Mouse (Mus musculus) lung, postnatal 0 days (tissue): Measurements from ENCODE around the gene Nol3. TPM values are rescaled to one million over a fixed set of nuclear protein-coding genes. Genes with fewer than 3 reads are reported as not detected.

Experiments
- ATAC-seq: fragments of 200-750 bp; cut with Nextera tagmentation; 2 replicates; pipeline ENCODE4 v1.8.0; 2017; ENCODE audit warnings: moderate library complexity
- DNase-seq: peaks from one replicate; pipeline ENCODE4 v3.0.0-alpha.2; 2016; ENCODE audit warnings: low spot score
- H3K27ac ChIP-seq: fragments of 300-500 bp; sonication (generic); 2 replicates; pipeline ENCODE4 v1.5.1; 2014; ENCODE audit warnings: antibody characterized with exemption, mild to moderate bottlenecking, low read length, mixed read lengths
- H3K27me3 ChIP-seq: fragments of 300-500 bp; sonication (generic); replicated peaks from 2 replicates; pipeline ENCODE4 v1.6.1; 2014; ENCODE audit warnings: low read length, mixed read lengths; ENCODE audit not compliant: insufficient read depth
- H3K36me3 ChIP-seq: fragments of 300-500 bp; sonication (generic); 2 replicates; pipeline ENCODE4 v1.6.1; 2014; ENCODE audit warnings: low read length, mixed read lengths; ENCODE audit not compliant: insufficient read depth
- H3K4me1 ChIP-seq: fragments of 300-500 bp; sonication (generic); 2 replicates; pipeline ENCODE4 v1.6.1; 2014; ENCODE audit warnings: antibody characterized with exemption, low read depth, low read length, mixed read lengths; ENCODE audit not compliant: insufficient read depth
- H3K4me2 ChIP-seq: fragments of 300-500 bp; sonication (generic); replicated peaks from 2 replicates; pipeline ENCODE4 v1.6.1; 2014; ENCODE audit warnings: low read depth, mild to moderate bottlenecking, low read length, moderate library complexity, mixed read lengths
- H3K4me3 ChIP-seq: fragments of 300-500 bp; sonication (generic); 2 replicates; pipeline ENCODE4 v1.5.1; 2014; ENCODE audit warnings: low read depth, low read length
- H3K9ac ChIP-seq: fragments of 300-500 bp; sonication (generic); replicated peaks from 2 replicates; pipeline ENCODE4 v1.6.1; 2014; ENCODE audit warnings: low read depth, mild to moderate bottlenecking
- H3K9me3 ChIP-seq: fragments of 300-500 bp; sonication (generic); 2 replicates; pipeline ENCODE4 v1.6.1; 2016; ENCODE audit warnings: low read length, mixed read lengths
- CTCF ChIP-seq: IDR thresholded peaks from 2 replicates; pipeline ENCODE4 v1.5.1; 2016; ENCODE audit warnings: antibody characterized with exemption, mild to moderate bottlenecking
- EP300 ChIP-seq: IDR thresholded peaks from 2 replicates; pipeline ENCODE4 v1.6.1; 2016; ENCODE audit warnings: antibody characterized with exemption, mild to moderate bottlenecking, control low read depth
- WGBS: fragments of 180-500 bp; shearing (Covaris S2); extraction: QIAGEN DNeasy Blood & Tissue Kit; methylation state at CpG from one replicate; pipeline ENCODE4 v1.1.7; 2014; 5-methylcytosine and 5-hydroxymethylcytosine counted together
- polyA plus RNA-seq: library from polyadenylated mRNA; unstranded; fragments of >200 nt; fragmentation: Nextera tagmentation; extraction: Ambion mirVana; gene quantifications from 2 replicates; pipeline ENCODE4 v1.2.1, GENCODE M21; 2015

Gene Nol3
- polyA plus RNA-seq, 1 experiment from 2014 or later = 1.3 TPM

GRCm38 (mm10) chr8:105309142-105309847 lies 33.4 kb downstream of the Nol3 start:
- WGBS = 86% methylated on average over 15 of the region's 15 CpGs
- Histone ChIP-seq H3K9me3 (no peaks in the 10 kb centered on the region), H3K36me3 (peaks cover 30% of the 10 kb centered on the region), H3K4me3 (no peak overlapping the region), H3K4me2 (no peak overlapping the region), H3K27ac (no peak overlapping the region), H3K4me1 (peaks cover 7% of the 10 kb centered on the region; the same call in 1 of the 2 replicates), H3K27me3 (no peaks in the 10 kb centered on the region), H3K9ac (no peak overlapping the region)
- no peak for DNase-seq
- no peak for ATAC-seq
- TF ChIP-seq CTCF (no peak), EP300 (no peak)

DNA sequence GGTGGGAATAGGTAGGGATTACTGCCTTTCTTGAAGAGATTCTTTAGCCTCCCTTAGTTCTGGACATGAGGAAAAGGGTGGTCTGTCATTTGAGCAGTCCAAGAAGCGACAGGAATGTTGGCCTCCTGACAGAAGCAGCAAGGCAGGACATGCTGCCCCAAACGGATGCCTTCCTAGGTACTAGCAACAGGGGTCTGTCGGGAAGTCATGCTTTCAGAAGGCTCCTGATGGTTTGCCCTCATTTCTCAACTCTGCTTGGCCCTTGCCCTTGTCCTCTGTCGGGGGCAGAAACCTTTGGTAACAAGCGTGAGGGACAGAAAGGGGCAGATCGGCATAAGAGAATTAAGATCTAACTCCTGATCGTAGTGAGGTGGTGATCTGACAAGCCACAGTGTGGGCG lies 34.2 kb downstream of the Nol3 start:
- TF ChIP-seq CTCF (no peak), EP300 (no peak)
- Histone ChIP-seq H3K36me3 (peaks cover 30% of the 10 kb centered on the region), H3K27ac (no peak overlapping the region), H3K9ac (no peak overlapping the region), H3K9me3 (no peaks in the 10 kb centered on the region), H3K4me3 (no peak overlapping the region), H3K27me3 (no peaks in the 10 kb centered on the region), H3K4me1 (no peaks in the 10 kb centered on the region; the same call in 1 of the 2 replicates), H3K4me2 (no peak overlapping the region)
- 86% methylated on average over 8 of the region's 8 CpGs for WGBS
- ATAC-seq (no peak), DNase-seq (no peak)

DNA sequence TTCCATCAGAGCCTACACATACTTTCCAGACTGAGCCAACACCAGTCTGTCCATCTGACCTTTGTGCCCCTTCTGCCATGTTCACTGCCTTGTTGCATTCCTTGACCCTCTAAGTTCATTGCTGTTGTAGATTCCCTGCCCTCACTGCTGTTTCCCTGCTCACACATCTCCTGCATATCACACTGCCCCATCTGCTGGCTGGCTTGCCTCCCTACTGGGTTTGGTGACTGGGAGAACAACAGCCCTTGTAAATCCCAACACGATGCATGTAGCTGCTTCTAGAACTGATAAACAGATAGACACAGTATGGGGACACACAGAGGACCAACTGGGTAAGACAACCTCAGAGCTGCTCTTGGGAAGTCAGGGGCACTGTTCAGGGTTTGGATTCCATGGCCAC lies 35.8 kb downstream of the Nol3 start:
- no peak for TF ChIP-seq EP300
- no peak; the same call in 1 of the 2 replicates for TF ChIP-seq CTCF
- no peaks in the 10 kb centered on the region for H3K9me3 ChIP-seq
- 80% methylated on average over 1 of the region's 1 CpGs for WGBS
- DNase-seq = no peak
- no peak overlapping the region for H3K27ac ChIP-seq
- no peak overlapping the region for H3K9ac ChIP-seq
- H3K4me2 ChIP-seq = no peak overlapping the region
- H3K4me1 ChIP-seq = no peaks in the 10 kb centered on the region
- ATAC-seq = no peak
- peaks cover 30% of the 10 kb centered on the region for H3K36me3 ChIP-seq
- H3K4me3 ChIP-seq = no peak overlapping the region
- H3K27me3 ChIP-seq = no peaks in the 10 kb centered on the region

DNA sequence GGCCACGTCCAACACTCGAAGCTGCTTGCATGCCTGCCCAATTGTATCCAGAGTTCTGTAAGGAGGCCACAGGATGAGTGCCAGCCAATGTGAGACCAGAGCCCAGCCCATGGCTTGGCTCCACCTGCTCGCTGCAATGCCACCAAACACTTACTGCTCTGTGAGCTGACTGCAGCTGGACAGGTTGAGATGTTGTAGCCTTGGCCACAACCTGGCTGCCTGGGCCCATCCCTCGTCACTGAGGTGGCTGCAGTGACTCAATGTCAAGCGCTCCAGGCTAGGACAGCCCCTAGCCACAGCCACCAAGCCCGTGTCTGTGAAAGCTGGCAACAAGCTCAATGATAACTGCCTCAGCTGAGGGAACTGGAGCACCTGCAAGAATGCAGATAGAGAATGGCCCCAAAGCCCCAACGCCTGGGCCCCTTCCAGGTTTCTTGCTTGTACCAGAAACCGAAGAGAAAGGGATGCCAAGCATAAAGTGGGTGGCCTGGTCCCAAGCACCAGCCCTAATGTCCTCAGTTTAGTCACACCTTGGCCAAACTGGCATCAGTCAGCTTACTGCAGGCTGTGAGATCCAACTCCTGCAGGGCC lies 37.0 kb downstream of the Nol3 start:
- no peaks in the 10 kb centered on the region for H3K4me1 ChIP-seq
- no peak overlapping the region for H3K27ac ChIP-seq
- H3K36me3 ChIP-seq = peaks cover 24% of the 10 kb centered on the region
- 85% methylated on average over 8 of the region's 8 CpGs for WGBS
- H3K4me2 ChIP-seq = no peak overlapping the region
- DNase-seq (no peak), ATAC-seq (no peak)
- no peaks in the 10 kb centered on the region for H3K9me3 ChIP-seq
- H3K4me3 ChIP-seq = no peak overlapping the region
- H3K9ac ChIP-seq = no peak overlapping the region
- H3K27me3 ChIP-seq = no peaks in the 10 kb centered on the region
- TF ChIP-seq CTCF (no peak), EP300 (no peak)

GRCm38 (mm10) chr8:105313622-105314402 lies 37.9 kb downstream of the Nol3 start:
- H3K9ac ChIP-seq = no peak overlapping the region
- no peaks in the 10 kb centered on the region for H3K9me3 ChIP-seq
- WGBS = 82% methylated on average over 9 of the region's 9 CpGs
- ATAC-seq = no peak
- no peak overlapping the region for H3K4me2 ChIP-seq
- no peak overlapping the region for H3K27ac ChIP-seq
- no peaks in the 10 kb centered on the region for H3K27me3 ChIP-seq
- H3K36me3 ChIP-seq = peaks cover 15% of the 10 kb centered on the region
- TF ChIP-seq EP300 = no peak
- TF ChIP-seq CTCF = no peak
- no peaks in the 10 kb centered on the region; the same call in 1 of the 2 replicates for H3K4me1 ChIP-seq
- no peak for DNase-seq
- no peak overlapping the region for H3K4me3 ChIP-seq

DNA sequence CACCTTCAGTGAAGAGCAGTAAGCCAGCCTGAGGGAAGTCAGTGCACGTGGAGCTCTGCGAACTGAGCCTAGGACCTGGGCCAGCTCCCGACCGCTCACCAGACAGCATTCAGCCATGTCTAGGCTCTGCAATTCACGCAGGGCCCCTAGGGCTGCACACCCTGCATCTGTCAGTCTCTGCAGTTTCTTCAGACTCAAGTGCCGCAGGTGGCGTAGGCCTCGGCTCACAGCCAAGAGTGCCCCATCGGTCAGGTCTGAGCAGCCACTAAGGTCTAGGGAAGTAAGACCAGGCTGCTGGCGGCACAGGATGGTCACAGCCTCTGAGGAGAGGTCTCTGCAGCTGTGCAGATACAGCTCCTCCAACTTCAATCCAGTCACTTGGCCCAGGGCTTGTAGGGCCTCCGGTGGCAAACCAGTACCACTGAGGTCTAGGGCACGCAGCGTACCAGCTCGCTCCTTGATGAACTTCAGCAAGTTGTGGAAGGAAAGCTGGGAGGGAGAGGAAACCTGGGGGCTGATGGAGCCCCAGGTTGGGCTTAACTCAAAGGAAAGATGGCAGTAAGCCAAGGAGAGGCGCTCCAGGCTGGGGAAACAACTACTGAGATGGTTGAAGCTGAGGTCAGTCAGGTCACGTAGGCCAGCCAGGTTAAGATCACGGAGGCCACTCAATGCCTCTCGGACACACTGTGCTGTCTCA lies 39.3 kb downstream of the Nol3 start:
- no peaks in the 10 kb centered on the region; the same call in 1 of the 2 replicates for H3K4me1 ChIP-seq
- H3K27me3 ChIP-seq = no peaks in the 10 kb centered on the region
- H3K9me3 ChIP-seq = no peaks in the 10 kb centered on the region
- H3K4me2 ChIP-seq = no peak overlapping the region
- no peak overlapping the region for H3K9ac ChIP-seq
- TF ChIP-seq CTCF (no peak), EP300 (no peak)
- H3K4me3 ChIP-seq = no peak overlapping the region
- ATAC-seq (no peak), DNase-seq (no peak)
- WGBS = 76% methylated on average over 18 of the region's 18 CpGs
- no peak overlapping the region for H3K27ac ChIP-seq
- H3K36me3 ChIP-seq = peaks cover 11% of the 10 kb centered on the region; the same call in 1 of the 2 replicates
